Mouse (Mus musculus) heart, postnatal 0 days (tissue): ENCODE data around the gene Tmed9. TPM values are rescaled to one million over a fixed set of nuclear protein-coding genes. Genes with fewer than 3 reads are reported as not detected.
"Not testable (repeated sequence)": the region's sequence is repeated elsewhere in the genome, so short reads cannot be mapped to it uniquely, and the experiment has no call there.

ENCODE experiments used
- ATAC-seq: fragments of 200-750 bp; cut with Nextera tagmentation; 2 replicates; pipeline ENCODE4 v1.8.0; 2017; ENCODE audit warnings: low read depth, moderate number of reproducible peaks, moderate library complexity; ENCODE audit not compliant: insufficient read depth
- DNase-seq: peaks from one replicate; pipeline ENCODE4 v3.0.0-alpha.2; 2016; ENCODE audit warnings: low spot score
- H3K27ac ChIP-seq: fragments of 300-500 bp; sonication (generic); 2 replicates; pipeline ENCODE4 v1.5.1; 2014; ENCODE audit warnings: low read depth, mild to moderate bottlenecking
- H3K27me3 ChIP-seq: fragments of 300-500 bp; sonication (generic); 2 replicates; pipeline ENCODE4 v1.6.1; 2014; ENCODE audit warnings: low read length, mixed read lengths; ENCODE audit not compliant: control insufficient read depth, insufficient read depth
- H3K36me3 ChIP-seq: fragments of 300-500 bp; sonication (generic); replicated peaks from 2 replicates; pipeline ENCODE4 v1.6.1; 2014; ENCODE audit warnings: low read length, mixed read lengths; ENCODE audit not compliant: control insufficient read depth, insufficient read depth
- H3K4me1 ChIP-seq: fragments of 300-500 bp; sonication (generic); 2 replicates; pipeline ENCODE4 v1.6.1; 2014; ENCODE audit warnings: antibody characterized with exemption; ENCODE audit not compliant: control insufficient read depth, insufficient read depth
- H3K4me2 ChIP-seq: fragments of 300-500 bp; sonication (generic); 2 replicates; pipeline ENCODE4 v1.6.1; 2014; ENCODE audit warnings: low read depth, mild to moderate bottlenecking, low read length, moderate library complexity
- H3K4me3 ChIP-seq: fragments of 300-500 bp; sonication (generic); 2 replicates; pipeline ENCODE4 v1.5.1; 2014; ENCODE audit warnings: low read depth, low read length
- H3K9ac ChIP-seq: fragments of 300-500 bp; sonication (generic); replicated peaks from 2 replicates; pipeline ENCODE4 v1.6.1; 2014; ENCODE audit warnings: low read depth, low read length, mixed read lengths
- H3K9me3 ChIP-seq: fragments of 300-500 bp; sonication (generic); replicated peaks from 2 replicates; pipeline ENCODE4 v1.6.1; 2016; ENCODE audit warnings: low read length; ENCODE audit not compliant: control insufficient read depth
- CTCF ChIP-seq: IDR thresholded peaks from 2 replicates; pipeline ENCODE4 v1.5.1; 2016; ENCODE audit warnings: antibody characterized with exemption, control low read depth, low read depth
- EP300 ChIP-seq: IDR thresholded peaks from 2 replicates; pipeline ENCODE4 v1.6.1; 2016; ENCODE audit warnings: antibody characterized with exemption, low read depth
- WGBS: fragments of 180-500 bp; shearing (Covaris S2); extraction: QIAGEN DNeasy Blood & Tissue Kit; methylation state at CpG from one replicate; pipeline ENCODE4 v1.1.7; 2014; 5-methylcytosine and 5-hydroxymethylcytosine counted together
- polyA plus RNA-seq: library from polyadenylated mRNA; unstranded; fragments of >200 nt; fragmentation: Nextera tagmentation; extraction: Ambion mirVana; gene quantifications from 2 replicates; pipeline ENCODE4 v1.2.1, GENCODE M21; 2015
- total RNA-seq: library from RNA; depleted of rRNA; stranded (reverse); fragments of >200 nt; gene quantifications from 2 replicates; pipeline ENCODE4 v1.2.3, GENCODE M21; 2014; ENCODE audit warnings: low replicate concordance

Tmed9 gene
- total and polyA plus RNA-seq, 2 experiments from 2014 or later, result 22.0 to 82.0 TPM

DNA sequence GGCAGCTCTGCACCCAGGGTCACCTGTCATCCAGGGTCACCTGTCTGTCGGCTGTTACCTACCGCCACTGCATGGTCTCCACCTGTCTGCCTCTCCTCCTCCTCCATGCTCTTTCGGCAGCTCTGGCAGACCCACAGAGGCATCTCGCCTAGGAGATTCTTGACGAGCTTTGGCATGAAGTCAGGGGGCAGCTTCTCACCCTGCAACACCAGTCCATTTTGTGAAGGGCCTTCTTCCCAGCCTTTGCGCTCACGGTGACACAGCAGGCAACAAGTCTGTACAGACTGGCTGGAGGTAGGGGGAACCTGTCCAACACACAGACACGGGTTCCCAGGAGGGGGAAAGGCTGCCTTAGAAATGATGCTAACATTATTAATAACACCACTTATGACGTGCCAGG lies 17.6 kb upstream of the Tmed9 start:
- H3K4me3 ChIP-seq, result no peak overlapping the region
- H3K9ac ChIP-seq, result no peak overlapping the region
- no peaks in the 10 kb centered on the region for H3K9me3 ChIP-seq
- no peak overlapping the region for H3K4me2 ChIP-seq
- DNase-seq, result no peak
- H3K27ac ChIP-seq, result no peak overlapping the region
- no peaks in the 10 kb centered on the region for H3K4me1 ChIP-seq
- TF ChIP-seq CTCF, result no peak
- no peak for TF ChIP-seq EP300
- no peaks in the 10 kb centered on the region for H3K27me3 ChIP-seq
- ATAC-seq, result no peak
- WGBS, result 80% methylated on average over 9 of the region's 9 CpGs
- peaks cover 44% of the 10 kb centered on the region for H3K36me3 ChIP-seq

DNA sequence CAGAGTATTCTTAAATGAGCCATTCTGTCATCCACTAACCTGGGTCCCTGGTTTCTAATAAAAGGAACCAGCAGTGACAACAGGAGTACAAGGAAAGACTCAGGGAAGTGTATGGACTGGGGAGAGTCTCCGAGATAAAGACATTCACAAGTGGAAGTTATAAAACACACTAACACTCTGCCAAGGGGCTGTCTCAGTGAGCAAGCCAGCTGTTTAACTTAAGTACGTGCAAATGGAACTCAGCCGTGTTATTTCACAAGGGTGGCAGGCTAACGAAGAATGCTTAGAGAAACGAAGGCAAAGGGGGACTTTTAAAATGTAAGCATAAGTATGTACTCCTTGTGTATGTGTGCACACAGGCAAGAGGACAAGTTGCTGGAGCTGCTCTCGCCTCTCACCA lies 16.0 kb upstream of the Tmed9 start:
- no peaks in the 10 kb centered on the region for H3K27me3 ChIP-seq
- no peaks in the 10 kb centered on the region for H3K4me1 ChIP-seq
- no peak overlapping the region for H3K9ac ChIP-seq
- H3K36me3 ChIP-seq, result peaks cover 40% of the 10 kb centered on the region
- H3K4me2 ChIP-seq, result no peak overlapping the region
- 74% methylated on average over 6 of the region's 6 CpGs for WGBS
- no peak overlapping the region for H3K4me3 ChIP-seq
- TF ChIP-seq EP300 (no peak), CTCF (no peak)
- no peak for DNase-seq
- ATAC-seq, result no peak
- H3K9me3 ChIP-seq, result no peaks in the 10 kb centered on the region
- H3K27ac ChIP-seq, result no peak overlapping the region

GRCm38 (mm10) chr13:55563266-55563879 lies 10.2 kb upstream of the Tmed9 start:
- H3K4me3 ChIP-seq, result no peak overlapping the region
- H3K4me2 ChIP-seq, result no peak overlapping the region
- H3K27me3 ChIP-seq, result no peaks in the 10 kb centered on the region
- no peak overlapping the region for H3K27ac ChIP-seq
- no peaks in the 10 kb centered on the region for H3K9me3 ChIP-seq
- H3K4me1 ChIP-seq, result no peaks in the 10 kb centered on the region
- DNase-seq, result no peak
- H3K9ac ChIP-seq, result no peak overlapping the region
- TF ChIP-seq CTCF (no peak), EP300 (no peak)
- no peak for ATAC-seq
- WGBS, result 78% methylated on average over 7 of the region's 7 CpGs
- peaks cover 4% of the 10 kb centered on the region; the same call in 1 of the 2 replicates for H3K36me3 ChIP-seq

- 77% methylated on average over 6 of the region's 6 CpGs for WGBS
Measured at GRCm38 (mm10) chr13:55567001-55567400, 6.5 kb upstream of the Tmed9 start.

GRCm38 (mm10) chr13:55567949-55568348 lies 5.6 kb upstream of the Tmed9 start:
- no peak overlapping the region for H3K9ac ChIP-seq
- H3K4me2 ChIP-seq, result no peak overlapping the region
- TF ChIP-seq CTCF (no peak), EP300 (no peak)
- no peak overlapping the region for H3K4me3 ChIP-seq
- peaks cover 12% of the 10 kb centered on the region for H3K4me1 ChIP-seq
- no peaks in the 10 kb centered on the region for H3K9me3 ChIP-seq
- H3K36me3 ChIP-seq, result peaks cover 4% of the 10 kb centered on the region; the same call in 1 of the 2 replicates
- no peak overlapping the region for H3K27ac ChIP-seq
- no peaks in the 10 kb centered on the region for H3K27me3 ChIP-seq
- DNase-seq, result no peak
- 90% methylated on average over 2 of the region's 2 CpGs for WGBS
- ATAC-seq, result no peak

More at GRCm38 (mm10) chr13:55567001-55567400, 6.5 kb upstream of the Tmed9 start:
- no peak for DNase-seq
- Histone ChIP-seq H3K27ac (no peak overlapping the region), H3K36me3 (peaks cover 4% of the 10 kb centered on the region; the same call in 1 of the 2 replicates), H3K4me3 (no peak overlapping the region), H3K9me3 (no peaks in the 10 kb centered on the region), H3K4me1 (peaks cover 12% of the 10 kb centered on the region), H3K9ac (no peak overlapping the region), H3K27me3 (no peaks in the 10 kb centered on the region), H3K4me2 (no peak overlapping the region)
- no peak for ATAC-seq
- no peak for TF ChIP-seq EP300

DNA sequence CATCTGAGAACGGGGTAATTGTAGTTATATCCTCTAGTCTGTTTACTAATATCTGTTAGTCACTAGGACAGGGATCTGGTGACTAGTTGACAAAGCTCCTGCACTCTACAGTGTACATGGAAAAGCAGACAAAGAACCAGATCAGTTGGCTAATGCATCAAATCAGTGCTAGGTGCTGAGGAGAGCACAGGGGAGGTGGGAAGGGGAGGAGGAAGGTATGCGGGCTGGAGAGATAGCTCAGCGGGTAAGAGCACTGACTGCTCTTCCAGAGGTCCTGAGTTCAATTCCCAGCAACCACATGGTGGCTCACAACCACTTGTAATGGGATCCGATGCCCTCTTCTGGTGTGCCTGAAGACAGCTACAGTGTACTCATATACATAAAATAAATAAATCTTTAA lies 5.0 kb upstream of the Tmed9 start:
- not testable (repeated sequence) for ATAC-seq, H3K4me2 ChIP-seq, H3K9ac ChIP-seq, H3K4me3 ChIP-seq, DNase-seq, H3K27me3 ChIP-seq, H3K36me3 ChIP-seq, H3K27ac ChIP-seq, H3K9me3 ChIP-seq
- H3K4me1 ChIP-seq, result peaks cover 12% of the 10 kb centered on the region
- WGBS, result 81% methylated on average over 4 of the region's 4 CpGs
